Mouse (Mus musculus) lung, adult 2 months (tissue): Measurements from ENCODE around the gene Ifitm6.

Experiments
- CTCF ChIP-seq: fragments of 200-500 bp; IDR thresholded peaks from 2 replicates; pipeline ENCODE4 v1.5.1; 2011; ENCODE audit warnings: mild to moderate bottlenecking, low read length, control low read depth; ENCODE audit not compliant: insufficient read depth
- POLR2A ChIP-seq: fragments of 200-500 bp; IDR thresholded peaks from 2 replicates; pipeline ENCODE4 v1.6.1; 2011; ENCODE audit warnings: low read depth, mild to moderate bottlenecking, control low read depth, low read length, borderline replicate concordance; ENCODE audit errors: extremely low read depth

- no peak for TF ChIP-seq POLR2A
- TF ChIP-seq CTCF = peak; percentile 29; the same call in 1 of the 2 replicates
Measured at GRCm38 (mm10) chr7:140991117-140991689, 26.5 kb downstream of the Ifitm6 start.
